Mouse (Mus musculus) ES-CJ7 (cell line): ENCODE results near the gene Tlr8.
"Not testable (repeated sequence)": the region's sequence is repeated elsewhere in the genome, so short reads cannot be mapped to it uniquely, and the experiment has no call there.

Source experiments
- DNase-seq: peaks from one replicate; pipeline ENCODE4 v3.0.0; 2011; ENCODE audit warnings: low read depth, low spot score

The Tlr8 gene

GRCm38 (mm10) chrX:167264086-167264485, at the start of gene Tlr8:
TSS of gene Tlr8 (minus strand) at chrX:167264329.
- no peak for DNase-seq

- not testable (repeated sequence) for DNase-seq
Observed at GRCm38 (mm10) chrX:167302061-167302460, 37.9 kb upstream of the Tlr8 start.

- peak; percentile 60 for DNase-seq
Observed at GRCm38 (mm10) chrX:167276953-167277352, 12.8 kb upstream of the Tlr8 start.

GRCm38 (mm10) chrX:167276551-167276950, 12.4 kb upstream of the Tlr8 start:
- no peak for DNase-seq

GRCm38 (mm10) chrX:167263530-167263929, 599 bp downstream of the Tlr8 start:
- no peak for DNase-seq

- DNase-seq = no peak
Observed at GRCm38 (mm10) chrX:167241736-167242135, 22.4 kb downstream of the Tlr8 start.

GRCm38 (mm10) chrX:167239293-167239921, 24.7 kb downstream of the Tlr8 start:
- no peak for DNase-seq

- peak; percentile 58 for DNase-seq
Observed at GRCm38 (mm10) chrX:167233104-167233687, 30.9 kb downstream of the Tlr8 start.

GRCm38 (mm10) chrX:167231150-167231549, 33.0 kb downstream of the Tlr8 start:
- no peak for DNase-seq

GRCm38 (mm10) chrX:167229819-167230218, 34.3 kb downstream of the Tlr8 start:
- DNase-seq = no peak

- peak; percentile 59 for DNase-seq
Observed at GRCm38 (mm10) chrX:167229206-167229605, 34.9 kb downstream of the Tlr8 start.

- DNase-seq = no peak
Observed at GRCm38 (mm10) chrX:167227756-167228155, 36.4 kb downstream of the Tlr8 start.

GRCm38 (mm10) chrX:167227138-167227537, 37.0 kb downstream of the Tlr8 start:
- DNase-seq = no peak

- peak; percentile 21 for DNase-seq
Observed at GRCm38 (mm10) chrX:167226570-167226969, 37.6 kb downstream of the Tlr8 start.

- peak; percentile 25 for DNase-seq
Observed at GRCm38 (mm10) chrX:167212707-167213106, 51.4 kb downstream of the Tlr8 start.

- DNase-seq = no peak
Observed at GRCm38 (mm10) chrX:167211871-167212555, 52.1 kb downstream of the Tlr8 start.

- no peak for DNase-seq
Observed at GRCm38 (mm10) chrX:167210319-167210728, 53.8 kb downstream of the Tlr8 start.

- DNase-seq = peak; percentile 33
Observed at GRCm38 (mm10) chrX:167209828-167210227, 54.3 kb downstream of the Tlr8 start.

- DNase-seq = peak; percentile 84
Observed at GRCm38 (mm10) chrX:167208978-167209754, 55.0 kb downstream of the Tlr8 start, which contains the start of gene Tmsb4x. TSS of gene Tmsb4x (minus strand) at chrX:167209315.

GRCm38 (mm10) chrX:167208506-167208820, 55.7 kb downstream of the Tlr8 start:
- DNase-seq = peak; percentile 38

GRCm38 (mm10) chrX:167207741-167208505, 56.2 kb downstream of the Tlr8 start:
- no peak for DNase-seq
